Mouse (Mus musculus) left cerebral cortex, postnatal 14 days (tissue): Measurements from ENCODE around the gene Stx16. TPM values are rescaled to one million over a fixed set of nuclear protein-coding genes. Genes with fewer than 3 reads are reported as not detected.

ENCODE experiments used
- DNase-seq, 2 experiments: peaks; one replicate each; pipeline ENCODE4 v3.0.0; 2021 to 2022; ENCODE audit warnings: low spot score in 2 of 2, mixed read lengths in 1 of 2
- intact Hi-C: fragments of 180-260 bp; cut with DNase I; formaldehyde crosslinking; loops from one replicate; pipeline ENCODE4 v1.15.1; 2025
- total RNA-seq, 2 experiments: library from RNA; stranded (reverse); gene quantifications; 2 replicates each; pipeline ENCODE4 v1.2.3; 2021

The Stx16 gene
- total RNA-seq, 2 experiments from 2014 or later = 40.2 to 41.2 TPM

DNA sequence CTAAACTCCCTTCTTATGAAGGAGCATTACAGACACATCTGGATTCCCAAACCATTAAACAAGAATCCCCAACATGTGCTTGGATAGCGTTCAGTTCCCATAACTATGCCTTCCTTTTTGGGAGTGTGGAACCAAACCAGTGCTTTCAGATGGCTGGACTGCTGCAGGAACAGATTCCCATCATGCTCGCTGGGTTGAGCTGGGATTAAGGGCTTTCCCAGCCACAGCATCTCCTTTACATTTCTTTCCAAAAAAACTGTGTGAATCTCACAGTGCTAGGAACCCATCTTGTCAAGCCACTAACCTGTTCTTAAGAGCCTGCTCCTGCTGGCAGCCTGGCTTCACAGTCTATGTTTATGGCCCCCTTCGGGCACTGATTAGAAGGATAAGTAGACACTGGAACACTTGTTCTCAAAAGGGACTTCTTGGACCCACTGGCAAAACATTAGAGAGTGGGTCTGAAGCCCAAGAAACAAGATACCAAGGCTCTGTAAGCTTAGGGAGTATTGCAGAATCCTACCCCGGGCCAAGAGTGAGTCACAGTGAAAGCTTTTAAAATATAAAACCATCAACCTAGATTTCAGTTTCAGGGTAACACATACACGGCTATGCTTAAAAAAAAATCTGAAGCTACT, 2.8 kb upstream of the Stx16 start:
- intact Hi-C loops = loop anchor here (10.0 kb wide), 1 partner anchor 488 kb away; no protein-coding TSS in a partner anchor
- no peak for DNase-seq

DNA sequence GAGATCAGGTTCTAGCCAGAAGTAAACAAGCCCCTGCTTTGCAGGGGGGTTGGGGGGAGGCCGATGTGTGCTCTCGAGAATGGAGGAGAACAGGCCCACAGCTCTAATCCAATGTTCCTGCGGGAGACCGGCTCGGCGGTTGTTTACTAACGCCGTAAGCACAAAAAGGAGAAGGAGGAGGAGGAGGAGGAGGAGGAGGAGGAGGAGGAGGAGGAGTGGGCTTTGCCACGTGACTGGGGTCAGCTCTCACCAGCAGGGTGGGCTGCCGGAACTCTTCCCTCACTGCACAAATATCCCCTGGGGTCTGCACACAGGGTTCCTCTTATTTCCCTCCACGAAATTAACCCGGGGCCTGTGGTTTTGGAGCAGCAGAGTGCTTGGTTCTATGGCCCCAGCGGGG, 1.5 kb upstream of the Stx16 start:
- intact Hi-C loops = loop anchor here (5.0 to 10.0 kb wide), 2 partner anchors 208 to 490 kb away; partner anchors contain the start of gene Gnas
- DNase-seq = no peak

DNA sequence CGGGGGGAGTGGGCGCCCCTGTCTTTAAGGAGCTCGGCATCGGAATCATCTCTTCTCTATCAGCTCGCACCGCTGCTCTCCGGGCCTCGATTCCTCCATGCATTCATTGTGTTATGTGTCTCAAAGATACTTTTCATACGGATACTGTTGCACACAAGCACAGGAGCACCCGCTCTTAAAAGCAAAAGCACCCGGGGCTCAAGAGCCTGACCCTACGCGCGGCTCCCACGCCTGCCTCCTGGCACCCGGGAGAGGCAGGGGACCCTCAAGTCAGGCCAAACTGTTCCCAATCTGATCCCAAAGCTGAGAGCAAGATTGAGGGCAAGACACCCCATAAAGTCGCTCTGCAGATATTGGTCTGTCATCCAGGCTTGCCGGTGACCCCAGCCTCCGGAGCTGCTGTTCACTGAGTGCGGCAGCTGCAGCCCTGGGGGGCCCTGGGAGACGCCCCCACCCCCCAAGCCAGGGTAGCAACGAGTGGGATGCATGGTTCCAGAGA, 987 bp upstream of the Stx16 start:
- DNase-seq = no peak

DNA sequence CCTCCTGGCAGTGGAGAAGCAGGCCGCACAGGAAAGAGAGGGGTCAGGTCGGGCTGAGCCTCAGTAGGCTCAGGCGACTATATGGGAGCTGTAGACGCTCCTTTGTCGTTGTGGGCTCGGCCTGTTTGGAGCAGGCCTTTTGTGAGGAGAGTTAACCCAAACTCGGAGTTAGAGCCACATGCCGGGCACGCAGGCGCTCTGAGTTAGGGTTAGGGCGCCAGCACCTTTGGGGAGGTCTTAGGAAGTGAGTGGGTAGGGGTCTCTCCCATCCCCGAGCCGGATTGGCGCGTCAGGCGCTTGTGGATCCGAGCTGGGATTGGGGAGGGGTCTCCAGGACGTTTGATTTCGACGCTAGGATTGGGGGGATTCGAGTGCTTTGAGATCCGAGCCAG, 321 bp downstream of the Stx16 start:
- intact Hi-C loops = loop anchor here (5.0 to 10.0 kb wide), 2 partner anchors 206 to 492 kb away; partner anchors contain the start of gene Gnas
- peak in 1 of 2 experiments; percentile 40 for DNase-seq

More for the DNA sequence above, 987 bp upstream of the Stx16 start:
- intact Hi-C loops = loop anchor here (5.0 to 10.0 kb wide), 2 partner anchors 207 to 490 kb away; partner anchors contain the start of gene Gnas

DNA sequence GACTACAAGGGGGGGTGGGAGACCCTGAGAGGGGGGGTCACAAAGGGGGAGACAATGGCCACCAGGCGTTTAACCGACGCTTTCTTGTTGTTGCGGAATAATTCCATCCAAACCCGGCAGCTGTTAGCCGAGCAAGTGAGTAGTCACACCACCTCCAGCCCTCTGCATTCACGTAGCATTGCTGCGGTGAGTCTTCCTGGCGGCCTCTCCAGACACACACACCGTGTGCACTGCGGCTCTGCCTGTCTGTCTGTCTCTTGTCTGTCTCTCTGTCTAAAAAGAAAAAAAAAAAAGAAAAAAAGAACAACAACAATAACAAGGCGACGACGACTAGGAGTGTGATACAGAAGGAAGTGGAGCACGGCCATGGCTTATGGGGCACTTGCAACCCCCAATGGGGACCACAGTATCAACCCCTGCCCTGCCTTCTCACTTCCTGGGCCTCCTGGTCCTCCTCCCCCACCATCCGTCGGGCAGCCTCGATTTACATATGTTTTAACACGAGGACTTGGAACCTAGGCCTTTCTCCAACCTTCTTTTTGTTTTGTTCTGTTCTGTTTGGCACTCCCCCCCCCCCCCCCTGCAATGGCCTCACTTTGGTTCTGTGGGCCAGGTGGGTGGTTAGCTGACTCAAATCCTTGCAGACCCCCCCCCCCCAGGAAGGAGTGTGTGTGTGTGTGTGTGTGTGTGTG, 1.0 kb downstream of the Stx16 start:
- intact Hi-C loops = loop anchor here (5.0 to 10.0 kb wide), 2 partner anchors 205 to 492 kb away; partner anchors contain the start of gene Gnas
- DNase-seq = no peak

DNA sequence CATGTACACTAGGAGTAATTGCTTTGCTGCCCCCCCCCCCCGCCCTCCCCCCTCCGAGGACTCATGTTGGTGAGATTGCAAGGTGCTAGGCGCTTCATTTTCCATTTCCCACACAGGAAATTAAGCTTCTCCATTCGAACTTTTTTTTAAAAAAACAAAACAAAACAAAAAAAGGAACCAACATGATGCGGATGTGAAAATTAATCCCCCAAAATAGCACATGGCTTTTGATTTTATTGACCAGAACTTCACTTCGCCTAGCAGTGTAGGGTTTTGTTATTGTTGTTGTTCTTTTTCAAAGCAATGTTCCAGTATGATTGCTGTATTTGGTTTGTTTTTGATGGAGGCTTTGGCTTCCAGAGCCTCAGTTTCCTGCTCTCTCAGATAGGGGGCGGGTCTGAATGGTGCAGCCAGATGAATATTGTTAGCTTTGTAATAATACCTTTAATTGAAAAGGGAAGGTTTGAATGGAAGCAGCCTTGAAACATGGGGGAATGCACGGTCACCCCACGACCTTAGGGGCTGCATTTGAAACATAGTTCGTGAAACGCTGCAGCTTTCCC, 1.7 kb downstream of the Stx16 start:
- intact Hi-C loops = loop anchor here (5.0 to 10.0 kb wide), 2 partner anchors 204 to 493 kb away; partner anchors contain the start of gene Gnas

DNA sequence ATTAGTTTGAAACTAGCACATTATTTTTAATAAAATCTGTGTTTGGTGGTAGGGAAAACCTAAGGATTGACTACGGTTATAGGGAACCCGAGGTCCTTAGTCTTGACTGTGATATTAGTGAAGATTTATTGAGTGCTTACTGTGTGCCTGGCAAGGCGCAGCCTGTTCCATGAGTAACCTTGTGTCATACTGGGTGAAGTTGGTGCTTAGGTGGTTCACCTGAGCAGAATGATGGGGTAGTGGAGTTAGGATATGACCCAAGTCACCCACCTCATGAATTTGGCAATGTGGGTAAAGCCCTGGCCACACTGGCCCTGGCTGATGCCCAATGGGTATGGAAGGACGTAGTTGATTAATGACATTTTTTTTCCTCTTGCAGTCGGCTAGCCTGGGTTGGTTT, 5.7 kb downstream of the Stx16 start:
- intact Hi-C loops = no loop called here
- DNase-seq = no peak

More for the DNA sequence above, 1.7 kb downstream of the Stx16 start:
- DNase-seq = no peak

DNA sequence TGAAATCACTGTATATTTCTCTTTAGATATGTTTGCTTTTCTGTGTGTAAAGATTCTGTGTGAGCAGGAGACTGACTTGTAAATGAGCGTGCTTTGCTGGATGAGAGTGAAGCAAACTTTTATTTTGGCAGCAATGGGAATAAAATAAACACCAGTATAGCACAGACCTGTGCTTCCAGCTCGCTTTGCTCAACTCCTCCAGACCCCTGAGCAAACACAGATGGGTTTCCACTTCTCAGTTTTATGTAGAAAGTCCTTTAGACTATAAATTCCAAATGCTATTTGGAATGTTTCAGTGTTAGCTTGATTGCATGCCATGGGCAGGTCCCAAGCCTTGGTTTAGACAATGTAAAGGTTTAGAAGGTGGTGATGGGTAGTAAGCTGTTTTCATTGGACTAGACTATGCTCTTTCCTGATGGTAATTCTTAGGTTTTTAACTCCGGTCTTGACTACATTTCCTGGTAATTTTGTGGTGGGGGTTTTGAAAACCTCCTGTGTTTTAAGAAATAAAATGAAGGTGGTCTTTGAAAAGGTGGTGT, 6.3 kb downstream of the Stx16 start:
- intact Hi-C loops = no loop called here
- DNase-seq = no peak

DNA sequence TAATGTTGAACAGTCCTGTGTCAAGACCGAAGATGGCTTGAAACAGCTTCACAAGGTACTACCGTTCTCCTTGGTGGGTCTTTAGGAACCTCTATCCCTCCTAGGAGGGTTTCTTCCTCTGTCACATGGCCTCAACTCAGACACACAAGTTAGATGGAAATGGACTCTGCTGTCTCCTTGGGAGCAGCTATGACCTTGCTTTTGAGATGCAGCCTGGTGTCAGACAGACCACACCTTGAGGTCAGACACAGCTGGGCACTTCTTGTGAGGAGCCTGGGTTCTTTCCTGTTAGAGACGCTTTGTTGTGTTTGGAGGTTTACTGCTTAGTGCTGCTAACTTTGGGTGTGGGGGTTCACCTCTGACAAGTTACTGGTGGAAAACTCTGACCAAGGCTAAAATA, 19.0 kb downstream of the Stx16 start:
- DNase-seq = no peak
- intact Hi-C loops = no loop called here

DNA sequence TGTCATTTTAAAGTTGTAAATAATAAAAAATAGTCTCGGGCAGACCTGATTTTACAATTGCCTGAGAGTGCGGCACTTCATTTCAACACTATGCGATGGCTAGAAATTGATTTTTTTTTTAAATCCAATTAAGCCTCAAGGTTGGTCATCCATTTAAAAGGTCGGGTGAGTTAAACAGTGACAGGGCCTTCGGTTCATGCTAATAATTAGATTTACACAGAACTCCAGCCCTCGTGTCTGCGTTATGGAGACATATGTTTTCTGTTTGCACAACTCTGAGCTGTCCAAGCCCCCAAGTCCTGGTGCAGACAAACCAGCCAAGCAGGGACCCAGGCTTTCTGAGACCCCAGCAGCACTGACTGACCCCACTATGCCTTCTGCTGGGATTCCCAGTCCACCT, 26.3 kb downstream of the Stx16 start:
- intact Hi-C loops = no loop called here
- no peak for DNase-seq

DNA sequence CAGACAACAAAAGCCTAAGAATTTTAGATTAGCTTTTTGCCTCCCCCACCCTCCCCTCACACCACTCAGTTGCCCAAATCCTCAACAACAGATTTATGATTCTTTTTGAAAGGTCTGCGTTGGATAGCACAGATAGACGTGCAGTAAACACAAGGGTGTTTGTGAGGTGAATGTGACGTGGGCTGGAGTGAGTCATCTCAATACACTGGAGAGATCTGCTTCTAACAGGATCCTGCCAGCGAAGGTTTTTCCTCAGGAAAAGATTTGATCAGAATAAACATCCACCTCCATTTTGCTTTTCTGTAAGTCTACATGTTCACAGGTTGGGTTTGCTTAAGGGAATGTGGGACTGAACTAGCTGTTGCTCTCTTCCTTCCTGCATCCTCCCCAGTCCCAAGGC, 27.4 kb downstream of the Stx16 start:
- no peak for DNase-seq
- intact Hi-C loops = no loop called here

DNA sequence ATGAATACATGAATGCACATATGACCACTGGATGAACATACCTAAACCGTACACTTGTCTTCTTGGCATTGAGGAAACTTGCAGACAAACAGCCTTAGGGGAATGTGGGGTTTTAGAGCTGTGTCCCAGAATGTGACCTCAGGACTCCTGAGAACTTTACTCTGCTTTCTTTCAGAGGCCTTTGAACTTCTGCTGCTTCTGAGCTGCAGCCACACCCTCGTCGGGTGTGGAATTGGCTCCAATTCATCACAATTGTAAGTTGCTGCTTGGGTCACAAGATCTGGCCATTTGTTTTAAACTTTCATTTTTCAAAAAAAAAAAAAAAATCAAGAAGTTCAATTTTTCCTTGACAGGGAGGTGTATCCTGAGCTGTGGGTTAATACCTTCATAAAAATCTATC, 31.3 kb downstream of the Stx16 start:
- intact Hi-C loops = no loop called here
- no peak for DNase-seq

DNA sequence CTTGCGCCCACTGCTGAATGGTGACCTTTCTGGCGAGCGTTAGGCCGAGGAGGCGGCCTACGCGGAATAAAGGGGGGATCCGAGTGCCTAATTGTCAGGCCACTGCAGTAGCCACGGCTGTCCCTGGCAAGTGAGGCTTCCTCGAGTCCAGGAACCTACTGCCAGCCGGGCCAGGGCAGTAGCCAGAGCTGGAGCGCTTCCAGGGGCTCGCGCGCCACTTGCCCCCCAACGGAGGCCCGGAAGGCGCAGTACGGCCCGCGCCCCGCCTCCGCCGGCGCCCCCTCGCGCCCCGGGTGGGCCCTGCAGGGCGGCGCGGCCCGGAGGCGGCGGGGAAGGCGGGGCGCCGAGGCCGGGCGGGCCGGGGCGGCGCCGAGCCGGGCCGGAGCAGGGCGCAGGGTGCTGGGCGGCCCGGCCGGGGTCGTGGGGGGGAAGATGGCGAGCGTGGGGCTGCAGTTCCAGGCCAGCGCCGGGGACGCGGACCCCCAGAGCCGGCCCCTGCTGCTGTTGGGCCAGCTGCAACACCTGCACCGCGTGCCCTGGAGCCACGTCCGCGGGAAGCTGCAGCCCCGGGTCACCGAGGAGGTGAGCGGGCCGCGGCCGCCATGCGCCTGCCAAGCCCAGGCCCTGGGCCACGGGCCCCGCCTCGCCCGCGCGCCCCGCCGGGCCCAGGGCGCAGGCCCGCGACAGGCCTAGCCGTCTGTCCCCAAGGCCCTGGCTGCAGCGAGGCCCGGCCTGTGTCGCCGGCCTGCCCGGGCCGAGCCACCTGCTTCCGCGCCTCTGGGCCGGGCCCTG, 34.1 kb downstream of the Stx16 start, which contains the start of gene Npepl1:
Npepl1 (plus strand) TSS at position 359 of the 792 bp plus-strand sequence.
- peak; percentile 51 to 68 for DNase-seq
- intact Hi-C loops = loop anchor here (10.0 kb wide), 1 partner anchor 525 kb away; no protein-coding TSS in a partner anchor

DNA sequence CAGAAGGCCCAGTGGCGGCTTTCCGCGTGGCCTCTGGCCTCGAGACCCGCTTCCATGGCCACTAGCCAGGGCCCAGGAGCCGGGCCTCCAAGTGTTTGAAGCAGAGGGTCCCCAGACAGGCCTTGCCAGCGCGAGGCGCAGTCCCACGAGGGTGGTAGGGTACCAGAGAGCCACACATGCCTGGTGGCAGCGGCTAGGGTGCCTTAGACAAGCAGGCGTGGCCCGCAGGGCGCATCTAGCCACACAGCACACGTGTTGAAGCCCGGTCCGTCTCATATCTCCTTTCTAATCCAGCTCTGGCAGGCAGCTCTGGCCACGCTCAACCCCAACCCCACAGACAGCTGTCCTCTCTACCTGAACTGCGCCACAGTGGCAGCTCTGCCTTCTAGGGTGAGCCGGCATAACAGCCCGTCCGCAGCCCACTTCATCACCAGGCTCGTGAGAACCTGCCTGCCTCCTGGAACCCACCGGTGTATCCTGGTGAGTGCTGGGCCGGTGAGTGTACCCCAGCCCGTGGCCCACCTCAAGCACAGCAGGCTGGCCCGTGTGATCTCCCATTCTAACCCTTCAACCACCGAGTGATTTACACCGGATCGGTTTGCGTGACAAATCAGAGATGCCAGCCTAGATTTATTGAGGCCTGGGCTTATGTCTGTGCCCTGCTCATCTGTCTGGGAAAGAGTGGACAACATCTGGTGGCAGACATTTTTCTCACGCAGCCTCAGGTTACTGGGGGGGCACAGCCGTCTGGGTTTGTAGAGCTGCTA, 34.9 kb downstream of the Stx16 start:
- no peak for DNase-seq
- intact Hi-C loops = loop anchor here (10.0 kb wide), 1 partner anchor 526 kb away; no protein-coding TSS in a partner anchor

DNA sequence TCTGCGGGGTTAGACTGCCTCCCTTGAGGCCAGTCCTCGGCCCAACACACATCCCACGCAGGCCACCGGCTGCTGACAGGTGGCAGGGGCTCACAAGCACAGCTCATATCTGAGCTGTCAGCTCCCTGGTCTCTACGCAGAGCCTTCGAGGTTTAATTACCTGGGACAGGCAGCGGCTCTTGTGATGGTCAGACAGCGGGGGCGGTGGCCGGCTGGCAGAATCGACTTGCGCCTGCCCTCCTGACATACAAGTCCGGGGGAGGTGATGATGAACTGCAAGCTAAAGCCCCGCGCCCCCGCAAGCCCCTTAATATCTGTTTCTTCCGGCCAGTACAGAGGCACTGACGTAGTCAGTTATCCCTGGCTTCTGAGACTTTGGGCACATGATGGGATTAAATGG, 36.8 kb downstream of the Stx16 start:
- no peak for DNase-seq
- intact Hi-C loops = loop anchor here (10.0 kb wide), 1 partner anchor 528 kb away; no protein-coding TSS in a partner anchor

DNA sequence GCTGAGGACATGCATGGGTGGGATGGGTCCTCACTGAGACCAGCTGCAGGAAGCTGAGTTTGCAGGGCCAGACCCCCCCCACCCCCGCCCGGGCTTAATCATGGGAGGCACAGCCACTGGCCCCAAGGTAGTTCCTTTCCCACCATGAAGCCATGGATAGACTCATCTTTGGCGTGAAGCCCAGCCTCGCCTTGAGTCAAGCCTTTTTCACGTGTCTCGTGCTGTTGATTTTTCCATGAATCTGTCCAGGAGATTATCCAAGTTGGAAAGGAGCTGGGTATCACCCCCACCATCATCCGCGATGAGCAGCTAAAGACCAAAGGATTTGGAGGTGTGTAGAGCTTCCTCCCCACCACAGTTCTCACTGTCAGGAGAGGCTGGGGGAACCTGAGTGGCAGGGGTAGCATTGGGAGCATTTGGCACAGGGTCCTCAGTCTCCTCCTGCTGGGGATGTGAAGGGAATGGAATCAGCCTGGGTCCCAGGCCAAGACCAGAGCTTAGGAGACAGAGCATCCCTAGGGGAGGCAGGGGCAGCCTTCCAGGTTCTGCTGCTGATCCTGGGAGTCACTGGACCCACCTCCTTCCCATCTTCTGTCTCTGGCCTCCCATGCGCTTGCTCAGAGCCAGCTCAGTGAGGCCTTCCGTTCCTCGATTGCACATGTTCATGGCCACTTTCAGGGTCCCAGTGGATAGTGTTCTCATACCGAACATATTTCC, 38.2 kb downstream of the Stx16 start:
- DNase-seq = peak in 1 of 2 experiments; percentile 15
- intact Hi-C loops = loop anchor here (10.0 kb wide), 1 partner anchor 530 kb away; no protein-coding TSS in a partner anchor

DNA sequence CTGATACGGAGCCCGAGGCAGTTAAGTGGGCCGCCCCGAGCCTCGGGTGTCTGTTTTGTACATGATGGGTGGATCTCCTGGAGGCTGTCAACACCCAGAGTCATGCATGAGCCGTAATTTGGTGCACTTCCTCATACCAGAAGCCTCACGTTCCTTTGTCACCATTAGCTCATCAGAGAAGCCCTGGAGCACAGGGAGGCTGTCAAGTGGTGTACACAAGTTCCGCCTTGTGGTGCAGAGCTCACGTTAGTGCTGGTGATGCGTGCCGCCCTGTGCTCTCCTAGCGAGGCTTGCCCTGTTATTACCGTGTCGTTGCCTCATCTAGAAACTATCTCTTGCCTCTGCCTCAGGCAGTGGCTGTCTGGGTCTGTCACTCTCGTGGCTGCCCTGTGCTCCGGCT, 40.8 kb downstream of the Stx16 start:
- intact Hi-C loops = loop anchor here (10.0 kb wide), 1 partner anchor 532 kb away; no protein-coding TSS in a partner anchor
- DNase-seq = no peak
